Mouse (Mus musculus): Measurements from ENCODE around the gene Tekt3.

The Tekt3 gene

DNA sequence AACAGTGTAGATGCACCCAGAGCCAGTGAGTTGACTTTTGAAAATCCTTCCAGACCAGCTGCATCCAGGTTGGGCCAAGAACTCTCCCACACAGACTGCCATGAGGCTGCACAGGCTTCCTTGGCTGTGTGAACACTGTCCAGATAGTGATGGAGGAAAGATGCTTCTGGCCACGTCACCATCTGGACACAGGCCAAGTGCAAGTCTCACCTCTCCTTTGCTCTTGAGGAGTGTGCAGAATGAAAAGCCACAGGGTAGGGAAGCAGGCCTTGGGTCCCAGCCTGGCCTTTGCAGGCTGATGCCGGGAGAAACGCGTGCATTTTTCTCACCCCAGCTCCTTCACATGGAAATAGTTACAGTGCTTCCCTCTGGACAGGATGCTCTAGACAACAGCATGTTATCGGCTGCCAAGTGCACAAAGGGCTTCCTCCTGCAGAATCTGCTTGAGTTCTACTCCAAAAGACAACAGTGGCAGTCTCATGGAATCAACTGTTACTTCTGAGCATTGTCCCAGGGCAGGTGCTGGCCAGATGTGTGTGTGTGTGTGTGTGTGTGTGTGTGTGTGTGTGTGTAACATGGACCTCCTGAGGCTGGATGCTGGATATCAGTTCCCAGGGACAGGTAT, 64.5 kb downstream of the Tekt3 start:
- no peak for DNase-seq (ENCODE audit: low spot score)

DNA sequence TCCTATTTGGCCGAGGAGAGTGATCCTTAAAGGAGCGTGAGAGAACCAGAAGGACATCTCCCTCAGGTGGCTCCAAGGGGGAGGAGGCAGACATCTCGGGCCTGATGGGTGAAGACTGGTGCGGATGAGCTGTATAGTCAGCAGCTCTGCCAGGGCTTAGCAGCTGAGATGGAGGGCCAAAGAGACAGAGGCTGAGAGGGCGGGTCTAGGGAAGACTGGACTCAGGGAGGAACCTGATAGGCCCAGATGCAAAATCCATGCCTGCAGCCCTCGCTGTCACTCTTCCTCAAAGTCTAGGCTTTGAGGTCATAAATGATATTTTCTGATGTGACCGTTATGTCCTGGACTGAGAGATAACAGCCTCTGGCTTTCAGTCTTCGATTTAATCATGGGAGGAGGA, 65.5 kb downstream of the Tekt3 start:
- no peak for DNase-seq (ENCODE audit: low spot score)

DNA sequence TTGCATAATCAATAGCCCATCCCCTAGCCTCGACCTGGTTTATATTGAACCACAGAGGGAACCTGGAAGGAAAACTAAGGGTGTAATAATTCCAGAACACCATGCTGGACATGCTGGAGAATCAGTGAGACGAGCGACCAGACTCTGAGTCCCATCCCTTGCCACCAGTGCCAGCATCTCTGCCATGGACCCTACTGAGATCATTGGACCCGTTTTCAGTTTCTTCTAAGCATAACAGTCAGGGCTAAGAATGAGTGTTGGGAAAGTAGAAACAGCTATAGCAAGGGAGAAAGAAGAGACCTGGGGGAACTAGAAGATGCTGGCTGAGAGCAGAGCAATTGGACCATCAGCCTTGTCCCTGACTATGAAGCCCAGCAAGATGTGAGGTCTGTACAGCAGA, 66.1 kb downstream of the Tekt3 start:
- DNase-seq (ENCODE audit: low spot score), result no peak

DNA sequence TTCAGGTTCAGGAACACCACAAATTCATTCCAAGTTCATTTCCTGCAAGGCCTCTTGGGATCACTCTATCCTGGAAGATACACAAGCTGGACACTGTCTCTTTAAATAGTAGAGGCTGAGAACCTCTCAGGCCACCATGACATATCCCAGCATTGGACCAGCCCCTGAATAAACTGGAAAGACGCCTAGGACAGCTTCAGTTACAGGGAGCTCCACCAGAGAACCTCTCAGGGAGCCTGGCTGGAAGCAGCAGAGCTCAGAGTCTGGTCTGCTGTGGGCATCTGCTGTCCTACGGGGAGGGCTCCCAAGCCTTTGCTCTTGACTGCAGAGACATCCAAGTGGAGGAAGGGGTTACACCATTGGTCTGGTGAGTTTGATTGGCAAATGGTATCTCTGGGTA, 67.3 kb downstream of the Tekt3 start, which contains the start of gene Pmp22:
Gene Pmp22, plus strand, starts transcription at position 199 of the 400 bp plus-strand sequence.
- DNase-seq (ENCODE audit: low spot score), result no peak

DNA sequence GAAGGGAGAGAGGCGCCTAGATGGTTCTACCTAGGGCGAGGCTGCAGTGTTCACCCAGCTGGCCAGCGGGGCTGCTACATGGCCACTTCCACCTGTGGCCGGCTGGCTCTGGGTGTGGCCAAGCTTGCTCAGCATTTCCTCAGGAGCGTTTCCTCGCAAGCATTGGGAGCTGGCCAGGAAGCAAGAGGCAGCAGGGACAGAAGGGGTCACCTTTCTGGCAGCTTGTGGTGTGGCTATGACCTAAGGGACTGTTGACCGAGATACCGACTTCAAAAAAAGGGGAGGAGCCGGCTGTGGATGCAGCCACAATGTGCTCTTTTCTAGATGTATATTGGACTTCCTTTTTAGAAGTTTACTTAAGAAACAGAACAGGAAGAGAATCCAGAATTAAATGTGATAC, 67.9 kb downstream of the Tekt3 start:
- no peak for DNase-seq (ENCODE audit: low spot score)

DNA sequence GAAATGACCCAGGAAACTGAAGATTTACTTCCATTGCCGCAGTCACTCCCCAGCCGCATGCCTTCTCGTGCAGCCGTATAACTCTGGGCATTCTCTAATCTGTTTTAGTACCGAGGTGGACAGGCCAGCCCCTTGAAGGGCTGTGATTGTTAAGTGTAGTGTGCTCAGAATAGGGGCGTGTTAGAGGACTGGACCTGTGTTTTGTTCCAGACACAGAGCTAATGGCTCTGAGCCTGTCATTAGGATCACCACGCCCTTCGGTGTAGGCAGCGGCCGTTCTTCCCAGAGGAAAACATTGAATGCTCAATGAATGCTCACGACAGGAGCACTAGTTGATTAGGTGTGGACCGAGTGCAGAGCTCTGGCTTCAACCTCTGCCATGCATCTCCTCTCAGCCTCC, 68.4 kb downstream of the Tekt3 start:
- DNase-seq (ENCODE audit: low spot score), result no peak

DNA sequence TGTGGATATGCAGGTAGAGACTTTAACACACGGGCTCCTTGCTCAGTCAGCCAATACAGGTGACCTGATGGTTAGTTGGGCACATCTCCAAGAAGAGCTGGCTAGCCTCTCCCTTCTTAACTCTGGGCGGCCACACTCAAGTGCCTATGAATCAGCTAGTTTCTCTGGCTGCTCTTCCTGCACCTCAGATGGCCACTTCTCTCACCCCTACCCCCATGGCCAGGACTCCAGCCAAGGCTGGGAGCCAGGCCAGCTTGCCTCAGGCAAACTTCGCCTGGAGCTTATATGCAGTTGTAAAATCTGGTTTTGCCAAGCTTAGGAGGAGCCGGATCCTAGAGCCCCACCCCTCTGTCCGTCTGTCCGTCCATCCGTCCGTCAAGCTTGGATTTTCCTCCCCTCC, 69.0 kb downstream of the Tekt3 start:
- DNase-seq (ENCODE audit: low spot score), result no peak

DNA sequence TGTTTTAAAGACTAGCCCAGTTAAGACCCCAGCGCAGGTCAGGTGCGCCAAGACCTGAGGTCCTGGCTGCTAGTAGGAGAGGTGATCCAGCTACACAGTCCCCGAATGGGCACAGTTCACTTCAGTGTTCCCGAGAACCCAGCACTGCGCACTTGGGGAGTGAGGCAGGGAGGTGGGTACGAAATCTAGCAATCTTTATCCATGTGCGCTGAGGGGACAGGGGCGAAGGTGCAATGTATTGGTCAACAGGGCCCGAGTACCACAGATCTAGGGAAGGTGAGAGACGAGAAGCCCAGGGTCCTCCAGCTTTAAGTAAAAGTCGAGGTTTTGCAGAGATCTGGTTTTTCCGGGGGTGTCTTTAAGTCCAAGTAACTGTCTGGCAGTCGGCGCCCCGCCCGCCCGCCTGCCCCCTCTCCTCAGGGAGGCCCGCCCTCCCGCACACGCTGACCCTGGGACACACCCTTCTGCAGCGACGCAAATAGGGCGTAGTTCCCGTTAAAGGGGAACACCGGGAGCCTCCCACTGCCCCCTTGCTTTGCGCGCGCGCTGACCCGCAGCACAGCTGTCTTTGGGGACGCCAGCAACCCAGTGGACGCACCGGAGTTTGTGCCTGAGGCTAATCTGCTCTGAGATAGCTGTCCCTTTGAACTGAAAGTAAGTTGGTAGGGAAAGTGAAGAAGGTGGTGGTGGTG, 69.7 kb downstream of the Tekt3 start:
- DNase-seq (ENCODE audit: low spot score), result no peak

DNA sequence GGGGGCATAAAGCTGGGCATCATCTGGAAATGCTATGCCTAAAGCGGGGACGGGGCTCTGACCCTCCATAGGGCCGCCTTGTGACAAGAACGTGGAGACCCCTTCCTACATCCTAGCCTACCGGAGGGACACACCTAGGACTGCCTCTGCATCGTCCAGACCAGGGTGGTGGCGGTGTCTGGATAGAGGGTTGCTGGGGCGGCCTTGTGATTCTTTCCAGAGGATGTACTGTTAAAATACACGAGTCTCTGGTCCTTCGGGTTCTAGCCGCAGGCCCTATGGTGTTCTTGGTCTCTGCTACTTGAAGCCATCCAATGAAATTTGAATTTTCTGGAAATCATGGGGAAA, 70.2 kb downstream of the Tekt3 start:
- no peak for DNase-seq (ENCODE audit: low spot score)

DNA sequence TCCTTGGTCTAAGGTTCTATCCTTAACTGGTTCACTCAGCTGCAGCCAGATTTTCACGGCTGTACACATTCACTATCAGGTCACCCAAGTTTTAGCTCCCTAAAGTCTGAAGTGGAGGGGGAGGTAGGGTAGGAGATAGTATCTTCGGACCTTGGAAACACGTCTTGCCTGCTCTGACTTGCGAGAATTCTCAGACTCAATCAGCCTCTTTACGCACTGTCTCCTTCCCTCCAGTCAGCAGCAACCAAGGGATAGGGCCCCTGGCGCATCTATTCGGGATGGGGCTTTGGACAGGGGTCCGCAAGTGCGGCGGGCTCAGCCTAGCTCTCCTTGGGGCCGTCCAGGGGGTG, 70.7 kb downstream of the Tekt3 start:
- DNase-seq (ENCODE audit: low spot score), result no peak

DNA sequence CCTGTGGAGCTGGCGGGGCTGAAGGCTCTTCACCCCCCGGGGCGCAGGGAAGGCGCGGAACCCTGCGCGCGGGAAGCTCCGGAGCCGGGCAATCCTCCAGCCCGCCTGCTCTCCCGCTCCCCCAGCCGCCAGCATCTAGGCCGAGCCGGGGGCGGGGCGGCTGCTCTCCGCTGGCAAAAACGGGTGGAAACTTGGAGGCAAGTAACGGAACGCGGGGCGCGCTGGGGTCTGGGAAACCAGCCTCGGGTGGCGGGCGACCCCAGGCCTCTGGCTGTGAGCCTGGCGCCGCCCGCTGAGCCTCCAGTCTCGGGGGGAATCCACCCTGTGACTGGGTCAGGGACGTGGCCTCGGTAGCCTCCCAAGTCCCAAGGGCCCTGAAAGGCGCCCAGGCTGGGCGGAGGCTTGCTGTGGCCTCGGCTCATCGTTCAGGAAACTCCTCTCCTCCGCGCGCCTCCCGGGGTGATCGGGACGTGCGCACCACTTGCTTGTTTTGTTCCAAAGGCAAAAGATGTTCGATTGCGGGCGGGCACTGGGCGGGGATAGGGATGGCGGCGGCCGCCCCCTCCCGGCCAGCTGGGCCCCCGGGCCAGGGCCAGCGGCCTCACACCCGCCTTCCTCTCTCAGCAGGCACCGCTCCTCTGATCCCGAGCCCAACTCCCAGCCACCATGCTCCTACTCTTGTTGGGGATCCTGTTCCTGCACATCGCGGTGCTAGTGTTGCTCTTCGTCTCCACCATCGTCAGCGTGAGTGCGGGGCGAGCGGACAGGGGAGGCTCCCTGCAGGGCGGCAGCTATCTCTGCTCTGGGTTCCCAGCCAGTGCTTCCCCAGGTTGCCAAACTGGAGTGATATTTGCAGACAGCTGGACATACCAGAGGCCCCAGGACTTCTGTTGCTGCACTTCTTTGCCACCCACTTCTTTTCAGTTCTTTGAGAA, 71.3 kb downstream of the Tekt3 start:
- DNase-seq (ENCODE audit: low spot score), result no peak

DNA sequence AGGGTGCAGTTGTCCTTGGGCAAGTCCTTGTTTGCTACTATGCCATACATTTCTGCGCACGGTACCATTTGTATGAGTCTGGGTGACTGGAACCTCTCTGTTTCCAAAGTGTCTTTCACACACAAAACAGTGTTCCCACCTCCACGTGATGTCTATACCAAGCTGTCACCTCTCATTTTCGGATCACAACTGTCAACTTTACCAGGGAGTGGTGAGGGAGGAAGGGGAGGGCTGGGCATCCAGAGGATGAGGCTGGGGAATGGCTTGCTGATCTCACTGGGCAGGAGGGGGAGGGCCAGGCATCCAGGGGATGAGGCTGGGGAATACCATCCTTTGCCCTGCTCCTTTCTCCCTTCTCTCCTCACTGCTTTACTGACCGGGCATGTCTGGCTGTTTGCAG, 72.6 kb downstream of the Tekt3 start:
- DNase-seq (ENCODE audit: low spot score), result no peak

DNA sequence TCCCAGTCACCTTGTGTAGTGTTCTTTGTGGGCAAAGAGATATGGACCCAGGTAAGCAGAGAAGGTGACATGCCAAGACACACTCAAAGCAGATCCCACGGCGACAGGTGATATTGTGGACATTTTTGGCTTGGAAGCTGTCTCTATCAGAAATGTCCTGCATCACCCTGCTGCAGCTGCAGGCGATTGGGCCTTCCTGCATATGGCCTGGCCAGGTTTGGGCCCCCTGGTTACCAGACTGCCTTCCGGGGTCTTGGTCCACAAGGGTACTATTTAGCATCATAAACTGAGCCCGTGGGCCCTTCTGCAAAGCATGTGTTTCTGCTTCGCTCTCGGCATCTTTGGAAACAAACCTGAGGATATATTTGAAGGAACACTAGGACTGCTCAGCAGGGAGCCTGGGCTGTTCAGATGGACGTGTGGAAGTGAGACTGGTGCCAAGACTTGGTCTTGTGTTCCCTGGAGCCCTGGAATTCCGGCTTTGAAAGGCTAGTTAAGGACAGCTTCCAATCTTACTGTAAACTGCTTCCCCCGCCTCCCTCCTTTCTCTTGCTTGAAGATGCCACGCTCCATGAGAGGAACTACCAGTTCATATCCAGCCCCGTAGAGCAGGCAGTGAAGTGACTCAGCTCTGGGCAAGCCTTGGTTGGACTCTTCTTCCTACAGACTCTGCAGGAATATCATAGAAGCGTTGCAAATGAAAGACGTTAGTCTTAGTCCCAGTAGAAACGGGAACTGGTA, 73.5 kb downstream of the Tekt3 start:
- DNase-seq (ENCODE audit: low spot score), result no peak

DNA sequence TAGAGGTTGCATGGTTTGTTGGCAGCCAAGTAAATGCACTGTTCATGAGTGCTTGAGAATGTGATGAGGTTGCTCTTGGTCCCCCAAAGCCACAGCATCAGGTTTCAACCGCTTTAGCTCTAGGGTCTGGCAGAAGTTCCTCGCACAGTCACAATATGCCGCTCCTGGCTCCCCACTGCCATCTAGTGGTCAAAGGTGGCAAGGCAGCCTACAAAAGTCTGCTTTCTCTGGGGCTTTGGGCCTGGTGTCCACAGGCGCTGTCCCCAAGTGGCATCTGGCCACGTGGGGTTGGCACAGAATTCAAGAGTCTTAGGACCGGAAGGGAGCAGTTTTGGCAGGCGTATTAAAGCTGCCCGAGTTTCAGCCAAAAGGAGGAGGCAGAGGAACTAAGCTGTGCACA, 74.2 kb downstream of the Tekt3 start:
- peak; percentile 97 for DNase-seq (ENCODE audit: low spot score)

DNA sequence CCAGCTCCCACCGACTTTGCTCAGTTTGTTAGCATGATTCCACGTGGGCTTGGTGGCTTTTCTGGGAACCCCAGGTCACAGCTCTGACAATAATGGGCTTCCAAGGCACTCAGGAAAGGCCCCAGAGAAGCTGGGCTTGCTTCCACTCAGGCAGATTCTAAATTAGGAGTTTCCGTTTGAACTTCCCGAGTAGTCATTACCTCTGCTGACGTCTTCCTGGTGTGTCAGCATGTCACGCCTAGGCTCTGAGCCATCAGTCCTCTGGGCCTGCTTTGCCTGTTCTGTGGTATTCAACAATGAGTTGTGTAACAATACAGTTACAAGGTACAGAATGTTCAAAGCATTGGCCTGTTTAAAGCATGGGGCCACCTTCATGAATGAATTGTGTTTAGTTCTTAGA, 74.8 kb downstream of the Tekt3 start:
- DNase-seq (ENCODE audit: low spot score), result peak; percentile 33

DNA sequence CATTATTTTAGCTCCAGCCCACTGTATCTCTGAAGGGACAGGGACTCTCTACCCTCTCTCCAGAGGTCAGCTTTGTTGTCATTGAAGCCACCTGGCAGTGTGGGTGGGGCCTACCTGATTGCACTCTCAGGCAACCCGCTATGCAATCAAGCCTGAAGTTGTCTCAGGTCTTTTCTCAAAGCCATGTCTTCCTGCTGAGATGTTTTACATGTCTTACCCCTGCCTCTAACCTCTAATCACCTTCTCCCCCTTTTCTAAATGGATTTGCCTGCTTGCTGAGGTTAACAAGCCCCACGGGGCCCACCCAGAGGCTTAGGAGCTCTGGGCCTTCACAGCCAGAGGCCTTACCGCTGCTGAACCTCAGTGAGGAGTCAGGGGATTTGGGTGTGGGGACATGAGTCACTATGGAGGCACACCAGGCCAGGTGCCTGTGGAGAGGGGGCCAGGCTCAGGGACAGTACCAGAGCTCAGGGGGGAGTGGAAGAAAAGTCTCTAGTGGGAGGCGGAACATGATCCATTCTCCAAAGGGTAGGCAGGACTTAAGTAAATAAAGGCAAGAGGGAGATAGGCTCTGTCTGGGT, 75.5 kb downstream of the Tekt3 start:
- no peak for DNase-seq (ENCODE audit: low spot score)

DNA sequence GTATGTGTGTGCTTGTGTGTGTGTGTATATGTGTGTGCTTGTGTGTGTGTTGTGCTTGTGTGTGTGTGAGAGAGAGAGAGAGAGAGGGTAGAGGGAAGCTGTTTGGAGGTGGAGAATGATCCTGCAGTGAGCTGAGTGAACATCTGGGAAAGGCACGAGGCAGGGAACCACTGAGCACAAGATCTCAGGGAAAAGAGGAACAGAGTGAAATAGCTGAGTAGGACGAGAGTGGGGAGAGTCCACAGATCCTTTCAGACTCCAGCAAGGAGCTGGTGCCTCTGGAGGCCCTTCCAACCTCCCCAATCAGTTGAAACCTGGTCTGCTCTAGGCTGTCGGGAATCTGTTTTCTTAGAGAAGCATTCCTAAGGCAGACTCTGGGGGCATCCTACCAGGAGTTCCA, 77.3 kb downstream of the Tekt3 start:
- no peak for DNase-seq (ENCODE audit: low spot score)

DNA sequence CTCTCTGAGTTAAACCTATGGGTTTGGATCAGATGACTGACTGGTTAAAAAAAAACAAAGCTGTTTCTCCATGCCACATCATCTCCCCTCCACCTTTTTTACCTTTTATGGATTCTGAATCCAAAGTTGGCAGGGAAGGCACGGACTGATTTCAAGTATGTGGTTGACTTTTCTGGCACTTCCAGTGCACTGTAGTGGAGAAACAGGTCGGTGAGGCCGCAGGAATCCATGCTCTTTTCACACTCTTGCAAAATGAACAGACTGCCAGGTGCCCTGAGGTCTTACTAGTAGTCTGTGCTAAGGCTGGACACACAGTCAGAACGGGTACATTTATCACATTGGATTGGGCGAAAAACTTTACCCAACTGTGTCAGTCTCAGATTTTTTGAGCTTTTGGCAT, 80.9 kb downstream of the Tekt3 start:
- no peak for DNase-seq (ENCODE audit: low spot score)

DNA sequence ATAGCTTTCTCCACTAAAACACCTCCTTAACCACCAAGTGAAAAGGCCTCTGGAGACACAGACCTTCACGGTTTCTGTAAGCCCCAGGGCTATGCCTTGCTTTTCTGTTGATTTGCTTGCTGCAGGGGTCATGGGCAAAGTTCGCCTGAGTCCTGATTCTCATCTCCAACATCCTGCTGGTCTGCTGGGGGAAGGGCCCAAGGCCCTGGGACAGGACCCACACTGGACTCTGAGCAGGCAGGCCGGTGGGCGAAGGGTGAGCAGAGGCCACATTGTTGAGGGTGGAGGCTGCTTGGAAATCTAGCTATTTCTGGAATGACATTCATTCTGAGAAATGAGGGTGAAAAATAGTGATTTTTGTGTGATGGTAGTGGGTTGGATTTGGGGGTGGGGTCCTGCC, 81.4 kb downstream of the Tekt3 start:
- DNase-seq (ENCODE audit: low spot score), result no peak

DNA sequence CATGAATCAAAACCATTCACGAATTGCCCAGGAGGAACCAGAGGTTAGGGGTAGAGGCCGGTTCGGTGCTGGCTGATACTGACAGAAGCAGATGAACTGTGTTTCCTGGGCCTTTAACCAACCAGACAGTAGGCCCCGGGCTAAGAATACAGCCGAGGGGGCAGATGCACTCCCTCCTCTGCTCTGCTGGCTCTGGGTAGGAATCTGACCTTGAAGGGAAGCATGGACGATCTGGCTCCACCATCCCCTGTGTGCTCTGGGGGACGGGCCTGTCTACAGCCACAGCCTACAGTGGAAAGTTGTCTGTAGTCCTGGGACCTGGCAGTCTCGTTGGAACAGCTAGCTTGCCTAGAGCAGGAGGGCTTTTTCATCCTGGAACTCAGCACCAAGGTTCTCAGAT, 82.0 kb downstream of the Tekt3 start:
- no peak for DNase-seq (ENCODE audit: low spot score)

All from layer of hippocampus, adult 9-10 months (tissue).